Mouse (Mus musculus) heart, adult 2 months (tissue): Measurements from ENCODE around the gene Sgce.

ENCODE experiments used
- EP300 ChIP-seq: fragments of 200-500 bp; IDR thresholded peaks from 2 replicates; pipeline ENCODE4 v1.6.1; 2011; ENCODE audit warnings: low read depth, low read length, control low read depth; ENCODE audit not compliant: insufficient read depth
- POLR2A ChIP-seq: fragments of 200-500 bp; IDR thresholded peaks from 2 replicates; pipeline ENCODE4 v1.6.1; 2011; ENCODE audit warnings: mild to moderate bottlenecking, low read depth, low read length, control low read depth; ENCODE audit not compliant: insufficient read depth

- no peak for TF ChIP-seq POLR2A
- no peak for TF ChIP-seq EP300
Observed at GRCm38 (mm10) chr6:4722739-4723138, 24.3 kb downstream of the Sgce start.
